Mouse (Mus musculus): ENCODE data around the gene Ei24. TPM values are rescaled to one million over a fixed set of nuclear protein-coding genes. Genes with fewer than 3 reads are reported as not detected.

Ei24 gene
- polyA plus RNA-seq (2012; fragmentation: generic; extraction: Trizol) = 10 to 100 TPM; 38.2 to 53.6 TPM

DNA sequence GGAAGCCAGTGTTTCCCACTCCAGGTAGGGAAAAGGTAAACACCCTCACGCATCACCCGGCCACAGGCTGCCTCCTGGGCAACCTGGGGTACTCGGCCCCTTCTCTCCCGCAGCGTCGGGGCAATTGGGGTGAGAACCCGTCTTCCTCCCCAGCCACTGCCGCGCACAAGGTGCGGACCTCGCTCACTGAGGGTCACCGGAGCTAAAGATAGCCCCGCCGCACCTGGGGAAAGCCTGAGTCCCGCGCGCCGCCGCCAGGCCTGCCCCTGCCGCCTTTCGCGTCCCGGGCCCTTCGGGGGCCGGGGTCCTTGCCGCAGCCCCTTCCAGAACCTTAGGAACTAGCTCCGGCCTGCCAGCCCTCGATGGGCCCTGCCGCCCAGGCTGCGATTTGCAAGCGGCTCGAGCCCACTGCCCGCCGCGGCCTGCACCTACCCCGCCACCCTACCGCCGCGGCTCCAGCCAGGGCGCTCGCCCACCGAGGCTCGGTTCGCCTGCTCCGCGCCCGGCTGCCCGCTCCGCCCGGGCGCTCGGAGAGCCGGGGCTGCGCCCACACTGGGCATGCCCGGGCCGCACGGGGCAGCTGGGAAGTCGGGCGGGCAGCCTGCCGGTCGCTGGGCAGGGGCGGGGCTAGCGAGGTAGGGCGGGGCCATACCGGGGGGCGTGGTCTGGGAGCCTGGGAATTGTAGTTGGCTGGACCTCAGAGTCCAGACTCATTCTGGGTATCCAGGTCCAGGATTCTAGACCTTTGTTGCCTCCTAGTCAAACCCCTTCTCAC is at the start of gene Ei24:
Gene Ei24, minus strand, starts transcription at position 613 of the 775 bp plus-strand sequence.

GRCm38 (mm10) chr9:36821644-36822000 is 24.4 kb upstream of the Ei24 start, which contains the start of gene Fez1:
Fez1 (plus strand) TSS chr9:36821864.

DNA sequence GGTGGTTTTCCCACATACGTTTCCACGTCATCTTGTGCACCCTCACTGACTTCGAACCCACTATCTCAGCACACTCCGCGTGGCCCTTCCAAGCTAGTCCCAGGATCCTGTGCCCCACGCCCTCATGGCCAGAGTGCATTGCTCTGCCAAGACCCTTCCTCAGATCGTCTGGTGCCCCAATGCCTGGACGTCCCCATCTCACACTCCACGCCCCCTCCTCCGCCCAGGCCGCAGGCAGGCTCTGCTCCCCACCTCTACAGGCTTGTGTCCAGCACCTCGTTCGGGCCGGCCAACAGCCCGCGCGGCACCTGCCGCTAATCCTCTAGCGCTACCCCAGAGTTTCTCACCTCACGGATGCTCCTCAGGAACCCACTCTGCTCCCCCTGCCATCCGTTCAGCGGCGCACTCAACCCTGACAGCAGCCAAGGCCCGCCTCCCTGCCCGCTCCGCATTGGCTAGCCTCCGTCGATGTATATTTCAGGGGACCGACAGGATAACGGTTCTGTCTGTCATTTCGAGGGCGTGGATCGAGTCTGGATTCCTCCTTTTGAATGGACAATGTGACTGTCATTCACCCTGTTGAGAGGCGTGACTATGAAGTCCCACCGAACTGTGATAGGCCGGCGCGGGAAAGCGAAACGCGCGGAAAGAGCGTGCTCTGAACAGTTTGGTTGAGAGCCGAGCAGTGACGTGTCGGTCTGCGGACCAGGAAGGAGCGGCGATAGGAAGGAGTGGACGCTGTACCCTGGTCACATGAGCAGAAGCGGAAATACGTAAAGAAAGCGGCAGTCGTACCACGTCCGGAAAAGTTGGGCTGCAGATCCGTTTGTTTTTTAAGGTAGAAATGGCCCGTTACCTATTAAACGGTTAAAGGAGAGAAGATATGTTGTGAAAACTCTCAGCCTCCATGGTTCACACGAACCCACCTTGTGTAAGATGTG is 29.7 kb downstream of the Ei24 start, which contains the start of gene Stt3a:
Gene Stt3a, minus strand, starts transcription at position 477 of the 941 bp plus-strand sequence.

Other genes with a start within 250 kb of the Ei24 start
- gene Gm17689, start 214.8 kb downstream of the Ei24 start, polyA plus RNA-seq (2012; fragmentation: generic; extraction: Trizol) = not detected
- gene A630095E13Rik, start 154.0 kb downstream of the Ei24 start, polyA plus RNA-seq (2012; fragmentation: generic; extraction: Trizol) = under 1 TPM; 0.04 to 0.27 TPM
- not detected for gene Acrv1, start 104.2 kb downstream of the Ei24 start, polyA plus RNA-seq (2012; fragmentation: generic; extraction: Trizol)
- 1 to 10 TPM; 1.6 to 2.3 TPM for gene Chek1, start 70.3 kb downstream of the Ei24 start, polyA plus RNA-seq (2012; fragmentation: generic; extraction: Trizol)
- gene Stt3a, start 29.7 kb downstream of the Ei24 start, polyA plus RNA-seq (2012; fragmentation: generic; extraction: Trizol) = 100 to 1,000 TPM in 1 of 2 experiments, 10 to 100 TPM in 1; 37.4 to 132 TPM
- 1 to 10 TPM in 1 of 2 experiments, under 1 TPM in 1; 0.44 to 3.0 TPM for gene Fez1, start 24.5 kb upstream of the Ei24 start, polyA plus RNA-seq (2012; fragmentation: generic; extraction: Trizol)